Mouse (Mus musculus) E14TG2a.4 (cell line): ENCODE results near the gene Otogl.

Experiments
- H3K27me3 ChIP-seq: 2 replicates; pipeline ENCODE4 v1.6.1; 2014; ENCODE audit warnings: low read length, control low read depth; ENCODE audit not compliant: insufficient read depth
- H3K36me3 ChIP-seq: 2 replicates; pipeline ENCODE4 v1.6.1; 2014; ENCODE audit warnings: low read length, control low read depth; ENCODE audit not compliant: insufficient read depth
- H3K4me1 ChIP-seq: replicated peaks from 2 replicates; pipeline ENCODE4 v1.6.1; 2014; ENCODE audit warnings: low read depth, low read length, control low read depth
- H3K4me3 ChIP-seq: replicated peaks from 2 replicates; pipeline ENCODE4 v1.5.1; 2014; ENCODE audit warnings: mild to moderate bottlenecking, low read length
- H3K9me3 ChIP-seq: 2 replicates; pipeline ENCODE4 v1.6.1; 2014; ENCODE audit warnings: low read length, control low read depth
- CTCF ChIP-seq: conservative IDR thresholded peaks from 2 replicates; pipeline ENCODE4 v1.5.1; 2014; ENCODE audit warnings: low read length
- NANOG ChIP-seq: IDR thresholded peaks from 2 replicates; pipeline ENCODE4 v1.6.1; 2014; ENCODE audit warnings: borderline replicate concordance, low read length, mixed read lengths
- POU5F1 ChIP-seq: IDR thresholded peaks from 2 replicates; pipeline ENCODE4 v1.6.1; 2014; ENCODE audit warnings: low read length, borderline replicate concordance

Otogl gene

GRCm38 (mm10) chr10:107759624-107760023 lies 152.3 kb downstream of the Otogl start:
- Histone ChIP-seq H3K4me3 (no peak overlapping the region), H3K9me3 (no peaks in the 10 kb centered on the region), H3K4me1 (no peaks in the 10 kb centered on the region), H3K36me3 (no peaks in the 10 kb centered on the region), H3K27me3 (no peaks in the 10 kb centered on the region)
- TF ChIP-seq POU5F1 (no peak), CTCF (no peak), NANOG (no peak)

- no peaks in the 10 kb centered on the region for H3K27me3 ChIP-seq
- H3K4me3 ChIP-seq: no peak overlapping the region
- no peaks in the 10 kb centered on the region for H3K9me3 ChIP-seq
- no peaks in the 10 kb centered on the region for H3K36me3 ChIP-seq
- TF ChIP-seq POU5F1: no peak
- no peak for TF ChIP-seq NANOG
- TF ChIP-seq CTCF: no peak
- 0 out of 2 replicates have a peak, but pooled peaks cover 5% of the 10 kb centered on the region for H3K4me1 ChIP-seq
Measured at GRCm38 (mm10) chr10:107753471-107753870, 158.5 kb downstream of the Otogl start.

- Histone ChIP-seq H3K36me3 (no peaks in the 10 kb centered on the region), H3K27me3 (no peaks in the 10 kb centered on the region), H3K4me3 (no peak overlapping the region), H3K4me1 (0 out of 2 replicates have a peak, but pooled peaks cover 5% of the 10 kb centered on the region), H3K9me3 (no peaks in the 10 kb centered on the region)
- TF ChIP-seq CTCF: no peak
Measured at GRCm38 (mm10) chr10:107752351-107753143, 159.4 kb downstream of the Otogl start.

GRCm38 (mm10) chr10:107751944-107752343 lies 160.0 kb downstream of the Otogl start:
- Histone ChIP-seq H3K4me3 (no peak overlapping the region), H3K9me3 (no peaks in the 10 kb centered on the region), H3K27me3 (no peaks in the 10 kb centered on the region), H3K4me1 (0 out of 2 replicates have a peak, but pooled peaks cover 5% of the 10 kb centered on the region), H3K36me3 (no peaks in the 10 kb centered on the region)
- TF ChIP-seq POU5F1: no peak
- TF ChIP-seq NANOG: no peak
- TF ChIP-seq CTCF: no peak

- no peaks in the 10 kb centered on the region for H3K9me3 ChIP-seq
- H3K4me3 ChIP-seq: no peak overlapping the region
- TF ChIP-seq NANOG (no peak), POU5F1 (no peak), CTCF (peak; percentile 74)
- H3K4me1 ChIP-seq: 0 out of 2 replicates have a peak, but pooled peaks cover 2% of the 10 kb centered on the region
- no peaks in the 10 kb centered on the region for H3K27me3 ChIP-seq
- H3K36me3 ChIP-seq: no peaks in the 10 kb centered on the region
Measured at GRCm38 (mm10) chr10:107747566-107747965, 164.4 kb downstream of the Otogl start.

- Histone ChIP-seq H3K9me3 (no peaks in the 10 kb centered on the region), H3K27me3 (no peaks in the 10 kb centered on the region), H3K36me3 (no peaks in the 10 kb centered on the region), H3K4me1 (no peaks in the 10 kb centered on the region), H3K4me3 (no peak overlapping the region)
- no peak for TF ChIP-seq CTCF
- no peak for TF ChIP-seq NANOG
- TF ChIP-seq POU5F1: no peak
Measured at GRCm38 (mm10) chr10:107746717-107747116, 165.2 kb downstream of the Otogl start.

- no peaks in the 10 kb centered on the region for H3K9me3 ChIP-seq
- H3K27me3 ChIP-seq: no peaks in the 10 kb centered on the region
- no peaks in the 10 kb centered on the region for H3K4me1 ChIP-seq
- TF ChIP-seq CTCF (no peak), NANOG (no peak), POU5F1 (no peak)
- no peak overlapping the region for H3K4me3 ChIP-seq
- no peaks in the 10 kb centered on the region for H3K36me3 ChIP-seq
Measured at GRCm38 (mm10) chr10:107739815-107740214, 172.1 kb downstream of the Otogl start.

GRCm38 (mm10) chr10:107737743-107738142 lies 174.2 kb downstream of the Otogl start:
- Histone ChIP-seq H3K27me3 (no peaks in the 10 kb centered on the region), H3K9me3 (no peaks in the 10 kb centered on the region), H3K36me3 (no peaks in the 10 kb centered on the region), H3K4me1 (no peaks in the 10 kb centered on the region), H3K4me3 (no peak overlapping the region)
- TF ChIP-seq NANOG: no peak
- TF ChIP-seq POU5F1: no peak
- TF ChIP-seq CTCF: no peak

GRCm38 (mm10) chr10:107735448-107735847 lies 176.5 kb downstream of the Otogl start:
- Histone ChIP-seq H3K9me3 (no peaks in the 10 kb centered on the region), H3K4me3 (no peak overlapping the region)
- TF ChIP-seq NANOG: no peak
- TF ChIP-seq POU5F1: no peak

More at GRCm38 (mm10) chr10:107735448-107735847, 176.5 kb downstream of the Otogl start:
- H3K27me3 ChIP-seq: no peaks in the 10 kb centered on the region
- no peaks in the 10 kb centered on the region for H3K36me3 ChIP-seq
- H3K4me1 ChIP-seq: no peaks in the 10 kb centered on the region
